Mouse (Mus musculus): ENCODE data around the gene 1700037H04Rik.

Gene 1700037H04Rik

DNA sequence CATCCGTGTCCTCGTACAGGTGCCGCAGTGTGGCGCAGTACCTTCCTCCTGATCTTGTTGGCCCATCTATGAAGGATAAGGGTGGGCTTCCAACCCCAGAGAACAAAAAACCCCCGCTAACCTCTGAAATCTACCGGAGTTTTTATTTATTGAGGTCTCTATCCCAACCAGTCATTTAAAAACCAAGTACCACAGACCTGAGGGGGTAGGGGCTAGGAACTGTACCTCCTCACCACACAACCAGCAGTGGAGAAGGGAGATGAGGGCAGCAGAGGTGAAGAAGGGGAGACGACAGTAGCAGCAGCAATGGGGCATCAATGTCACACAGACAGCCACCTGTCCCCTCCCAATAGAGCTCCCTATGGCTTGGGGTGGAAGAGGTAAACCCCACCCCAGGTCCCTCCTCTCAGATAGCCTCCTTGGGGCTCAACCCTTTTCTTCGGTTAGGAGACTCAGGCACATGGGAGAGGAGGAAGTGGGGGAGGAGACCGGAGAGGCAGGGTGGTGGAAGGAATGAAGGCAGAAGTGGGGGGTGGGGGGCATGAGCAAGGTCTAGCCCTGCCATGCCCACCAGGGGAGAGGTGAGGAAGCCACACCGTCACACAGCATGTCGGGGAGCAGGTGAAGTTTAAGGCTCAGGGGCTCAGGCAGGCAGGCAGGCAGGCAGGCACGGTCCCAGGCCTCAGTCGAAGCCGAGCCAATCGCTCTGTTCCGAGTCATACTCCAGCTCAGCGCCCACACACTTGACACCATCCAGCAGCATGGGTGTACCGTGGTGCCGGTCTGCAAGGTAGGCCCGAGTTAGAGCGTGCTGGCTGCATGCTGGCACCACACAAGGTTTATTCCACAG lies 13.5 kb downstream of the 1700037H04Rik start:
- DNase-seq (ENCODE audit: low read depth, low spot score): no peak

- no peak for DNase-seq (ENCODE audit: low read depth, low spot score)
Observed at GRCm38 (mm10) chr2:131145536-131145935, 14.3 kb downstream of the 1700037H04Rik start.

GRCm38 (mm10) chr2:131145121-131145520 lies 14.8 kb downstream of the 1700037H04Rik start:
- peak; percentile 46 for DNase-seq (ENCODE audit: low read depth, low spot score)

- no peak for DNase-seq (ENCODE audit: low read depth, low spot score)
Observed at GRCm38 (mm10) chr2:131143007-131143780, 16.7 kb downstream of the 1700037H04Rik start.

GRCm38 (mm10) chr2:131142592-131142991 lies 17.3 kb downstream of the 1700037H04Rik start:
- DNase-seq (ENCODE audit: low read depth, low spot score): peak; percentile 93

DNA sequence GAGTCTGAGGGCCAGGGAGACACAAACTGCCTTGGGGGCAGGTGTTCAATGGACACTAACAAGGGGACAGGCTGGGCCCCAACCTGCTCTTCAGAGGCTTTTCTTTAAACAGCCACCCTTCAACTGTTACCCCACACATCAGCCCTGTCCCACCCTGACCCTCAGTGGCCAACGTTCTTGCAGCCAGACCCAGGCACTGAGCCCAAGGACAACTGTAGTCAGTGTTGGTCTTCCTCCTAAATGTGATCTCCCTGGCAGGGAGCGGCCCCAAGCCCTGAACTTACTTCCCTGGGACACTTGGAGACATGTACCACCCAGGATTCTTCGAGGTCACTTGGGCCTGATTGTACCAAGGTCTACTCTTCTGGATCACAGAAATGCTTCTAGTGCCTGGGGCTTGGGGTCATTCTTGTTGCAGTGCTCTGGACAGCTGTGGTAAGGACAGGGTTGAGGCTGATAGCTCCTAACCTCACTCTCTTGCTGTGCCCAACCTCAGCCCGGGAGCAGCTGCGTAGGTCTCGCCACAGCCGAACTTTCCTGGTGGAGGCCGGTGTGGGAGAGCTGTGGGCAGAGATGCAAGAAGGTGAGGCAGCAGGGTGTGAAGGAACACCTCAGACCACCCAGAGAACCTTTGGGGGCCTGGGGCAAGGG lies 18.4 kb downstream of the 1700037H04Rik start:
- DNase-seq (ENCODE audit: low read depth, low spot score): no peak

DNA sequence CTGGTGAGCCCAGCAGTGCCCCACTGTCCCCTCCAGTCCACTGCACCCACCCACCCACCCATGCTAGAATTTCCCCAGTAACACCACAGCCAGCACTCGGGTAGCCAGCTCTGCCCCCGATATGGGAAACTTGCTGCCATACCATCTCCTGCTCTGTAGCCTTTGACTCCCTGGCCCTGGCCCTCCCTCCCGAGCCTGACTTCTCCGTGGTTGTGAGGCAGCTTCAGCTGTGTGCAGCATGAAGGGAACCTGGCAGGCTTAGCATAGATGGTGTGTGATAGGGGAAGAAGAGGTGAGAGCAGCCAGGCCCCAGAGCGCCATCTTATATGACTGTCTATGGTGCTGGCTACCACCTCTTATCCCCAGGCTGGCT lies 19.4 kb downstream of the 1700037H04Rik start:
- no peak for DNase-seq (ENCODE audit: low read depth, low spot score)

- DNase-seq (ENCODE audit: low read depth, low spot score): no peak
Observed at GRCm38 (mm10) chr2:131139886-131140532, 19.9 kb downstream of the 1700037H04Rik start.

GRCm38 (mm10) chr2:131139287-131139686 lies 20.6 kb downstream of the 1700037H04Rik start:
- DNase-seq (ENCODE audit: low read depth, low spot score): no peak

- no peak for DNase-seq (ENCODE audit: low read depth, low spot score)
Observed at GRCm38 (mm10) chr2:131138760-131139159, 21.1 kb downstream of the 1700037H04Rik start.

DNA sequence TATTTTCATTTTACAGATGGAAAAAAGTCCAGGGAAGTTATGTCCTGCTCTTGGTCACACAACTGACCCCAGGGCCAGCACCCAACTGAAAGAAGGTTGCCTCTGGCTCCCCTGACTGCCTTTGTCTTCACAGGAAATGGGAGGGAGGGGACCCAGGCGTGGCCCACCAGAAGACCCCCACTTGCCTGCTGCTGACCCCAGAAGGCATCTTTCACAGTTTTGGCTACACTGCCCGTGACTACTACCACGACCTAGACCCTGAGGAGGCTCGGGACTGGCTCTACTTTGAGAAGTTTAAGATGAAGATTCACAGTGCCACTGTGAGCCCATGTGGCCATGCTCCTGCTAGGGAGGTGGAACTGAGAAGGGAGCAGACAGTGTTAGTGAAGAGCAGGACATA lies 21.6 kb downstream of the 1700037H04Rik start:
- no peak for DNase-seq (ENCODE audit: low read depth, low spot score)

DNA sequence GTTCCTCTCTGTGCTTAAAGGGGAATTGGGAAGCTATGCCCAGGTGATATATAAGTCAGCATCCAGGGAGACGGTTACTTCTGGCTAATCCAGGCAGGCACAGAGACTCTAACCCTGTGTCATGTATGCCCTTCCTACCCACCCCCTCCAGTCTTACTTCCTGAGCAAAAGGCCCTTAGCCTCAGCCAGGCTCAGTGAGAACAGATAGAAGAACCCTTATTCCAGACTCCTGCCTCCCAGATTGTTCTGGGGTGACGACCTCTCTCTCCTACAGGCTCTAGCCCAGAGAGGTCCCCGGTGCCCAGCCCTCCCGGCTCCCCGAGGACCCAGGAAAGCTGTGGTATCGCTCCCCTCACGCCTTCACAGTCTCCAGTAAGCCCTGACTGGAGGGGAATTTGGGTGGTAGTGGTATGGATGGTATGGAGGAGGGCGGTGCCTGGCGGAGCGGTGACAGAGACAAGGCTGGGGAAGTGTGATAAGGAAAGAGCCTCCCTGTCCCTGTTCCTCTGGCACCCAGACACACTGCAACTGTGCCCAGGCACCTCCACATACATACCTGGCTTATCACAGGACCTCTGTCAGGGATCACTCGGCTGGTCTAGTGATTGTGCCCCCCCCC lies 24.3 kb downstream of the 1700037H04Rik start:
- DNase-seq (ENCODE audit: low read depth, low spot score): no peak

GRCm38 (mm10) chr2:131134826-131135400 lies 25.0 kb downstream of the 1700037H04Rik start:
- no peak for DNase-seq (ENCODE audit: low read depth, low spot score)

DNA sequence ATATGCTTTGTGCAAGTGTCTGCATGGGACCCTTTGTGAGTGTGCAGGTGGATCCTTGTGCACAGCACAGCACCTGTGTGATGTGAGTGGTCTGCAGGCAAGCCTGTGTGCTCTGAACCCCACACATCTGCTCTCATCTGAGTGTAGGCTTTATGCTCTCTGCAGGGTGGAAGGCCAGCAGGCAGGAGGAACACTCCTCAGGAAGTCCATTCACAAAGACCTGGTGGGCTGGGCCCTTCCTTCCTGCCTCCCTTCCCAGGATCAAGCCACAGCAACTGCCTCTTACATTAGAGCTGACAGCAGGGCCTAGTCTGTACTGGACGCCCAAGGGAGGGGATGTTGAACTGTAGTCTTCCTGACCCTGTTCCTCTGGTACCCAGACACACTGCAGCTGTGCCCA lies 25.5 kb downstream of the 1700037H04Rik start:
- DNase-seq (ENCODE audit: low read depth, low spot score): no peak

GRCm38 (mm10) chr2:131132930-131133547 lies 26.8 kb downstream of the 1700037H04Rik start, which contains the start of gene Gm11037:
Gm11037 (plus strand) TSS chr2:131133497.
- DNase-seq (ENCODE audit: low read depth, low spot score): no peak

- DNase-seq (ENCODE audit: low read depth, low spot score): no peak
Observed at GRCm38 (mm10) chr2:131132111-131132888, 27.6 kb downstream of the 1700037H04Rik start.

DNA sequence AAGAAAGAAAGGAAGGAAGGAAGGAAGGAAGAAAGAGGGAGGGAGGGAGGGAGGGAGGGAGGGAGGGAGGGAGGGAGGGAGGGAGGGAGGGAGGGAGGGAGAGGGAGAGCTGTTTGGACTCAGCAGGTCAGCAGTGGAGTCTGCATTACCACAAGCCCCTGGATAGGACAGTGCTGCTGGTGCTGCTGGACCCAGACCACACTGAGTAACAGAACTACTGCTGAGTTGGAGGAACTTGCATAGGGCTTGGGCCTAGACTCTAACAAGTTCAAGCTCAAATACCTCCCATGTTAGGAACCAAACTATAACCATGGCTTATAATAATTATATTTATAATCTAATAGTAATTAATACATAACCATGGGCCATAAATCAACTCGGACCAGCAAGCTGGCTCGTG lies 29.0 kb downstream of the 1700037H04Rik start:
- no peak for DNase-seq (ENCODE audit: low read depth, low spot score)

GRCm38 (mm10) chr2:131129836-131130235 lies 30.0 kb downstream of the 1700037H04Rik start:
- no peak for DNase-seq (ENCODE audit: low read depth, low spot score)

DNA sequence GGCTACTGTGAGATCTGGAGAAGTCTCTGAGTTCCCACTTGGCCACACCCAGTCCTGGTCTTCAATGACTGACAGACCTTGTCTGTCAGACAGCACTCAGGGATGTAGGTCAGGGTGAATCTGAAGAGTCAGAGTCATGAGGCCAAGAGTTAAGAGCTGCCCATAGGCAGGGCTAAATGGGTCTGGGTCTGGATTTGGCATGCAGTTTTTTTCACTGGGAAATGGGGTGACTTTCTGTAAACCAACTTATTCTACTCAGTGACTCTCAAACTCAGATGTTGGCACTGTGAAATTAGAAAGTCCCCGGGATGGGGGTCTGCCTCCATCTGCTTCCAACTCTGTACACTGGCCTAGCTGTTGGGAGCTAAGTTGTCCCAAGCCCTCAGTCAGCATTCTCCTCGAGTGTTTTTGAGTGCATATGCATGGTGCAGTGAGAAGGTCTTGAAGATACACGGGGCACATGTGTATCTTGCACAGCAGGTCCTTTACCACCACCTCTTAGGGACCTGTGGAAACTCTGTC lies 31.2 kb downstream of the 1700037H04Rik start:
- no peak for DNase-seq (ENCODE audit: low read depth, low spot score)

Measured in ES-CJ7 (cell line).